Mouse (Mus musculus) limb, embryonic 11.5 days (tissue): Measurements from ENCODE around the gene Pacrg. TPM values are rescaled to one million over a fixed set of nuclear protein-coding genes. Genes with fewer than 3 reads are reported as not detected.

ENCODE experiments used
- ATAC-seq: fragments of 200-750 bp; cut with Nextera tagmentation; 2 replicates; pipeline ENCODE4 v1.8.0; 2017; ENCODE audit warnings: low read depth; ENCODE audit not compliant: insufficient number of reproducible peaks, low FRiP score, low TSS enrichment
- DNase-seq: peaks from one replicate; pipeline ENCODE4 v3.0.0-alpha.2; 2015; ENCODE audit warnings: low spot score
- H3K27ac ChIP-seq: fragments of 300-500 bp; sonication (generic); replicated peaks from 2 replicates; pipeline ENCODE4 v1.5.1; 2014; ENCODE audit warnings: low read depth, mild to moderate bottlenecking, low read length
- H3K27me3 ChIP-seq: fragments of 300-500 bp; sonication (generic); 2 replicates; pipeline ENCODE4 v1.6.1; 2014; ENCODE audit warnings: mild to moderate bottlenecking, low read length, mixed read lengths; ENCODE audit not compliant: control insufficient read depth, insufficient read depth
- H3K36me3 ChIP-seq: fragments of 300-500 bp; sonication (generic); 2 replicates; pipeline ENCODE4 v1.6.1; 2014; ENCODE audit warnings: mild to moderate bottlenecking, low read length, moderate library complexity, mixed read lengths; ENCODE audit not compliant: control insufficient read depth, insufficient read depth
- H3K4me1 ChIP-seq: fragments of 300-500 bp; sonication (generic); 2 replicates; pipeline ENCODE4 v1.6.1; 2014; ENCODE audit warnings: low read length, mixed read lengths; ENCODE audit not compliant: control insufficient read depth, insufficient read depth
- H3K4me2 ChIP-seq: fragments of 300-500 bp; sonication (generic); 2 replicates; pipeline ENCODE4 v1.6.1; 2014; ENCODE audit warnings: low read depth, mild to moderate bottlenecking, moderate library complexity; ENCODE audit not compliant: severe bottlenecking
- H3K4me3 ChIP-seq: fragments of 300-500 bp; sonication (generic); 2 replicates; pipeline ENCODE4 v1.5.1; 2014; ENCODE audit warnings: low read depth, low read length
- H3K9ac ChIP-seq: fragments of 300-500 bp; sonication (generic); 2 replicates; pipeline ENCODE4 v1.6.1; 2014; ENCODE audit warnings: mild to moderate bottlenecking, low read length
- H3K9me3 ChIP-seq: fragments of 300-500 bp; sonication (generic); 2 replicates; pipeline ENCODE4 v1.6.1; 2016; ENCODE audit warnings: low read length; ENCODE audit not compliant: control insufficient read depth
- WGBS: fragments of 180-500 bp; shearing (Covaris S2); extraction: QIAGEN DNeasy Blood & Tissue Kit; methylation state at CpG from one replicate; pipeline ENCODE4 v1.1.7; 2014; 5-methylcytosine and 5-hydroxymethylcytosine counted together
- polyA plus RNA-seq: library from polyadenylated mRNA; unstranded; fragments of >200 nt; fragmentation: Nextera tagmentation; extraction: Ambion mirVana; gene quantifications from 2 replicates; pipeline ENCODE4 v1.2.1, GENCODE M21; 2014

Gene Pacrg
- polyA plus RNA-seq, 1 experiment from 2014 or later: 1.3 TPM

DNA sequence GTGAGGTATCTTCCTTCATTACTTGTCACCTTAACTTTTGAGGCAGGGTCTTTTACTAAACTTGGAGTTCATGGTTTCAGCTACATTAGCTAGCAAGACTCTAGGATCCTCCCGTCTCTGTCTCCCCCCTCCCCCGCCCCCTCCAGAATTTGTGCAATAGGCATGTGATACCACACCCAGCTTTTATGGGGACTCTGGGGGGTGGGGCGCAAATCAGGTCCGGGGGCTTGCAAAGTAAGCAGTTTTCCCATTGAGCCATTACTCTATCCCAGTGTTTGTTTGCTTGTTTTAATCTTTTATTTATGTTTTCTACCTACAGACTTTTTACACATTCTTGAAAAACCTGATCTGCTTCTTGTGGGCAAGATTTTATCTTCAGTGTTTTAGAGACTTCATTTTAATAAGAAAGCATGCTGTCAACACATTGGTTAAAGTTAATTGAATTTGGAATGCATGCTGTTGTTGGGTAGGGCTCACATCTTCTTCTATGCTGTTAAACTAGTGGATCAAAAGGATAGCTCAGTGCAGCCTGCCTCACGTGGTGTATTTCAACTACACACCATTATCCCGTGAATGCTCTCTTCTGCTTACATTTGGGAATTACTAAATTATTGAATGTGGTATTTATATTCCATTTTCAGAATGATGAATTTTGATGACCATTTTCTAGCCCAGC lies 408.1 kb downstream of the Pacrg start:
- ATAC-seq: no peak
- 61% methylated on average over 6 of the region's 6 CpGs for WGBS
- H3K9me3 ChIP-seq: no peaks in the 10 kb centered on the region

DNA sequence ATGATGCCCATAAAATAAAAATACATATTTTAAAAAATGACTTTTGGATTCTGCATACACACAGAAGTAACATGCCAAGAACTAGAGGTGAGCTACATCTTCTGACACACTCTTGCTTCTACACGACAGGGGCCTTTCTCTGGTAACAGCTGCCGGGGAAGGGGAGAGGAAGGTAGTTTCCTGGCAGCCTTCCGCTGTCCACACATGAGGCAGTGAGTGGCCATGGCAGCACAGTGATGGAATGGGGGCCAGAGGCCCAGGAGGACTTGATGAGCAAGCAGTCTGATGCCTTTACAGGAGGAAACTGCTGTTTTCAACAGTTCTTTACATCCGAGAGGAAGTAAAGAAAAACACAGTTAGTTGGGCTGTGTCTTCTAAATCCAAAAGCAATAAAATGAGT lies 409.3 kb downstream of the Pacrg start:
- Histone ChIP-seq H3K27me3 (no peaks in the 10 kb centered on the region), H3K4me1 (no peaks in the 10 kb centered on the region), H3K9me3 (no peaks in the 10 kb centered on the region), H3K4me3 (no peak overlapping the region), H3K36me3 (no peaks in the 10 kb centered on the region), H3K4me2 (no peak overlapping the region), H3K27ac (no peak overlapping the region), H3K9ac (no peak overlapping the region)
- DNase-seq (no peak), ATAC-seq (no peak)
- WGBS: 88% methylated on average over 4 of the region's 4 CpGs

More for the DNA sequence above, 408.1 kb downstream of the Pacrg start:
- no peaks in the 10 kb centered on the region for H3K4me1 ChIP-seq
- no peak overlapping the region for H3K9ac ChIP-seq
- H3K27me3 ChIP-seq: no peaks in the 10 kb centered on the region
- no peak overlapping the region for H3K27ac ChIP-seq
- H3K4me2 ChIP-seq: no peak overlapping the region
- no peak overlapping the region for H3K4me3 ChIP-seq
- DNase-seq: no peak
- H3K36me3 ChIP-seq: no peaks in the 10 kb centered on the region

DNA sequence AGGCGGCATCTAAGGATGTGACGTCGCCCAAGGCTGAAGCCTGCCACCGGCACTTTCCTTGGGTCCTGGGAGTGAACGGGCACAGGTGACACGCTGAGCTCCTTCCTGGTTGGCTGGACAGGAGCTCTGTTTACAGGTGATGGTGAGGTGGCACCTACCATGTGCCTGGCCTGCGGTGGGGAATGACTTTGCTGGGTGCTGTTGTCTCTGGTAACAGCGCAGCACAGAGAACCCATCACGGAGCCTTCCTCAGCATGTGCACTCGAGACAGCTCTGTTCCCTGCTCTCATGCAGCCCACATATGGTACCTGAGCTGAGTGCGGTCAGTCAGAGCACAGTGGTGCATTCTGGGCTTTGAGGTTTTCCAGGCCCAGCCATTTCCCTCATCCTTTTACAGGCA lies 410.7 kb downstream of the Pacrg start:
- Histone ChIP-seq H3K4me3 (no peak overlapping the region), H3K36me3 (no peaks in the 10 kb centered on the region), H3K9me3 (no peaks in the 10 kb centered on the region), H3K4me1 (no peaks in the 10 kb centered on the region), H3K27ac (no peak overlapping the region), H3K9ac (no peak overlapping the region), H3K4me2 (no peak overlapping the region), H3K27me3 (no peaks in the 10 kb centered on the region)
- 82% methylated on average over 11 of the region's 11 CpGs for WGBS
- no peak for DNase-seq
- ATAC-seq: no peak

DNA sequence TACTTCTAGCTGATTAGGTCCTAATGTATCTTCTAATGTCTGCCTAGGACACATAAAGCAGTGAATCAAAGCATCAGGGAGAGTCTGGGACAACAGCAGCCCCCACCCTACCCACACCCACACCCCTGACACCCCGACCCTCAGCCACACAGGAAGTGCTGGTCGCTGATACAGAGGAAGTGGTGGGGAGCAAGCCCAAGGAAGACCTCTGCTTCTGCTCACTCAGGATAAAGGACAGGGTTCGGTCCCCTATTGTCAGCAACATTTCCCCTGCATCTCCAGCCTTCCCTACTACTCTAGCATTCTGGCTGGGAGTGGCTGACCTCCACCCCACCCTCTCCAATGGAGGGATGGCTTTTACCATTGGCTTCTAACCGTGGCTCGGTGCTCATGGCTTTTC lies 414.8 kb downstream of the Pacrg start:
- 81% methylated on average over 5 of the region's 5 CpGs for WGBS
- H3K27ac ChIP-seq: no peak overlapping the region

DNA sequence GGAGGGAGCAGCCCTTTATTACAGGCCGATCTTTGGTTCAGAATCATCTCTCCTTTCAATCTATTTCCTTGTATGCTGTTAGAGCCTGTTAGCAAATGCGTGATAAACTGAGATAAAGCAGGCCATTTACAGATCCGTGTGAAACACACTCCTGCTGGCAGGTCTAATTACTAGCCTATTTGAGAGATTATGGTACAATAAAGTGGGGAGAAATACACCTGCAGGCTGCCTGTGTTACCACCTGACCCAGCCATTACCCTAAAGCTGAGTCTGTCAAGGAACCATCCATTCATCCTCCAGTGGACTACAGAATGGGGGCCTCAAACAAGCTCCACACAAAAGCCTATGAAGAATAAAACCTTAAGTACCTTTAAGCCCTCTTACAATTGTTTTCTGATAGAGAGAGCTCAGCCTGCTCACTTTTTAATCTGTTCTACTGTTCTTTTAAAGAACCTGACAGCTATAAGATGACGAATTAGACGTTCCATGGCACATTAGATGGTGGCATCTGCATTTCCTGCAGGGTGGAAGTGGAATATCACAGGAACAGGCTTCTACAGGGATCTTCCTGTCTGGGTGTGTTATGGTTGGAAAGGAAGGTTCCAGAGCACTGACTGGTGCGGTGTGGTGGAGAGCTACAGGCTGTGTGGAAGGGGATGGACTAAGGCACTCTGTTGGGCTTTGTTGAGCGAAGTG lies 422.4 kb downstream of the Pacrg start:
- Histone ChIP-seq H3K4me1 (no peaks in the 10 kb centered on the region), H3K4me3 (no peak overlapping the region), H3K27ac (no peak overlapping the region), H3K9ac (no peak overlapping the region), H3K9me3 (no peaks in the 10 kb centered on the region), H3K36me3 (no peaks in the 10 kb centered on the region), H3K27me3 (no peaks in the 10 kb centered on the region), H3K4me2 (no peak overlapping the region)
- WGBS: 72% methylated on average over 7 of the region's 7 CpGs
- no peak for ATAC-seq
- no peak for DNase-seq

More for the DNA sequence above, 414.8 kb downstream of the Pacrg start:
- H3K9ac ChIP-seq: no peak overlapping the region
- DNase-seq: no peak
- no peaks in the 10 kb centered on the region for H3K36me3 ChIP-seq
- H3K4me3 ChIP-seq: no peak overlapping the region
- H3K27me3 ChIP-seq: no peaks in the 10 kb centered on the region
- no peak overlapping the region for H3K4me2 ChIP-seq
- no peak for ATAC-seq
- H3K9me3 ChIP-seq: no peaks in the 10 kb centered on the region
- no peaks in the 10 kb centered on the region for H3K4me1 ChIP-seq

- Histone ChIP-seq H3K9ac (no peak overlapping the region), H3K36me3 (no peaks in the 10 kb centered on the region), H3K4me2 (no peak overlapping the region), H3K27ac (no peak overlapping the region), H3K4me1 (no peaks in the 10 kb centered on the region), H3K4me3 (no peak overlapping the region), H3K9me3 (no peaks in the 10 kb centered on the region), H3K27me3 (no peaks in the 10 kb centered on the region)
- WGBS: 55% methylated on average over 4 of the region's 4 CpGs
- no peak for DNase-seq
- no peak for ATAC-seq
These were observed 423.1 kb downstream of the Pacrg start for GRCm38 (mm10) chr17:10416995-10417394.

GRCm38 (mm10) chr17:10416101-10416500 lies 424.0 kb downstream of the Pacrg start:
- H3K9ac ChIP-seq: no peak overlapping the region
- ATAC-seq (no peak), DNase-seq (no peak)
- no peaks in the 10 kb centered on the region for H3K36me3 ChIP-seq
- H3K4me3 ChIP-seq: no peak overlapping the region
- H3K4me2 ChIP-seq: no peak overlapping the region
- no peaks in the 10 kb centered on the region for H3K27me3 ChIP-seq
- no peaks in the 10 kb centered on the region for H3K9me3 ChIP-seq
- H3K4me1 ChIP-seq: no peaks in the 10 kb centered on the region
- no peak overlapping the region for H3K27ac ChIP-seq
- 94% methylated on average over 4 of the region's 4 CpGs for WGBS

- ATAC-seq (no peak), DNase-seq (no peak)
- no peak overlapping the region for H3K27ac ChIP-seq
- H3K4me3 ChIP-seq: no peak overlapping the region
- 79% methylated on average over 4 of the region's 4 CpGs for WGBS
- no peaks in the 10 kb centered on the region for H3K4me1 ChIP-seq
- no peak overlapping the region for H3K4me2 ChIP-seq
- H3K9ac ChIP-seq: no peak overlapping the region
- no peaks in the 10 kb centered on the region for H3K9me3 ChIP-seq
- no peaks in the 10 kb centered on the region for H3K27me3 ChIP-seq
- no peaks in the 10 kb centered on the region for H3K36me3 ChIP-seq
These were observed 425.7 kb downstream of the Pacrg start for GRCm38 (mm10) chr17:10414383-10414782.
